In genomic region chr7:100818401-100819064, GRCm38 (mm10) we compare ENCODE assay signal across 9 mouse cellular contexts. TPM values are rescaled to one million over a fixed set of nuclear protein-coding genes. Genes with fewer than 3 reads are reported as not detected.
DNase-seq lines count a peak whose midpoint lies in the region; ATAC-seq and TF ChIP-seq lines count a peak whose summit lies in the region.
"Had no signal": no experiment of that assay in that cellular context is flagged by ENCODE, and none has a peak within 500 bp of the region (broad histone marks: within the 10 kb centered on the region; RNA-seq: fewer than 3 reads in every experiment).

No protein-coding gene starts in this region.

- peak; percentile 71 for TF ChIP-seq CTCF in kidney, postnatal 0 days (IDR thresholded peaks at IDR 0.05; ENCODE audit: low read depth)

- 88% methylated on average over 4 of the region's 4 CpGs for WGBS in kidney, postnatal 0 days
- WGBS in kidney, embryonic 14.5 days = 85% methylated on average over 4 of the region's 4 CpGs

- ATAC-seq in kidney, postnatal 0 days (replicated peaks; ENCODE audit: low FRiP score, low read depth) = no peak
- ATAC-seq in kidney, embryonic 14.5 days (ENCODE audit: low FRiP score, low TSS enrichment) = no peak
- ATAC-seq in erythroid progenitor cell, adult 5-6 weeks (replicated peaks; ENCODE audit: low FRiP score, poor library complexity, severe bottlenecking) = no peak
- no peak for ATAC-seq in megakaryocyte, adult 5-6 weeks (ENCODE audit: poor library complexity, severe bottlenecking)
- ATAC-seq: midbrain, embryonic 13.5 days had no signal

- 0 out of 2 replicates have a peak, but pooled peaks cover 2% of the 10 kb centered on the region for H3K36me3 ChIP-seq in kidney, postnatal 0 days (ENCODE audit: insufficient read depth, low read length)
- H3K36me3 ChIP-seq in kidney, embryonic 14.5 days (ENCODE audit: control insufficient read depth, insufficient read depth, low read length) = peaks cover 8% of the 10 kb centered on the region; the same call in 1 of the 2 replicates
- H3K36me3 ChIP-seq: midbrain, embryonic 13.5 days had no signal

- H3K4me1 ChIP-seq in kidney, postnatal 0 days (replicated peaks; ENCODE audit: insufficient read depth, low read length) = no peaks in the 10 kb centered on the region
- no peaks in the 10 kb centered on the region for H3K4me1 ChIP-seq in kidney, embryonic 14.5 days (ENCODE audit: control insufficient read depth, insufficient read depth, low read length)

- H3K27me3 ChIP-seq in kidney, postnatal 0 days (ENCODE audit: insufficient read depth, low read length) = no peaks in the 10 kb centered on the region
- no peaks in the 10 kb centered on the region for H3K27me3 ChIP-seq in kidney, embryonic 14.5 days (ENCODE audit: control insufficient read depth, insufficient read depth, low read length)
- H3K27me3 ChIP-seq: midbrain, embryonic 13.5 days had no signal

- H3K4me2 ChIP-seq in kidney, postnatal 0 days (ENCODE audit: low read length) = no peak overlapping the region
- no peak overlapping the region for H3K4me2 ChIP-seq in kidney, embryonic 14.5 days (replicated peaks; ENCODE audit: low read depth, low read length)
- H3K4me2 ChIP-seq: midbrain, embryonic 13.5 days had no signal

- no peak overlapping the region for H3K27ac ChIP-seq in kidney, postnatal 0 days
- H3K27ac ChIP-seq in kidney, embryonic 14.5 days (ENCODE audit: low read depth, low read length) = no peak overlapping the region
- H3K27ac ChIP-seq: midbrain, embryonic 13.5 days had no signal

- H3K9me3 ChIP-seq in kidney, postnatal 0 days (replicated peaks; ENCODE audit: low read length) = no peaks in the 10 kb centered on the region
- no peaks in the 10 kb centered on the region for H3K9me3 ChIP-seq in kidney, embryonic 14.5 days (ENCODE audit: control insufficient read depth, low read length)
- H3K9me3 ChIP-seq: midbrain, embryonic 13.5 days had no signal

- peak; percentile 36 for DNase-seq in adrenal gland, postnatal 10 days
- no peak for DNase-seq in adrenal gland, postnatal 4 days (ENCODE audit: low spot score in 2 of 2)
- peak; percentile 50 for DNase-seq in kidney, postnatal 0 days (ENCODE audit: low spot score)
- peak; percentile 14 for DNase-seq in 3T3-L1 (ENCODE audit: low read depth, low spot score)
- DNase-seq in cerebellum, postnatal 25 days = peak; percentile 45 to 68

- no peak overlapping the region for H3K4me3 ChIP-seq in kidney, postnatal 0 days (replicated peaks; ENCODE audit: low read depth, low read length)
- H3K4me3 ChIP-seq in kidney, embryonic 14.5 days (ENCODE audit: low read length) = no peak overlapping the region
- H3K4me3 ChIP-seq: midbrain, embryonic 13.5 days had no signal

- H3K9ac ChIP-seq in kidney, postnatal 0 days (ENCODE audit: low read depth, low read length) = no peak overlapping the region
- no peak overlapping the region for H3K9ac ChIP-seq in kidney, embryonic 14.5 days (ENCODE audit: low read depth, low read length)
- H3K9ac ChIP-seq: midbrain, embryonic 13.5 days had no signal

RNA-seq across cellular contexts. Expression of gene Relt, which starts 44.7 kb away (rescaled TPM):
- 1 to 10 TPM; 2.8 to 6.7 TPM for total RNA-seq in adrenal gland, postnatal 10 days (2021)
- total RNA-seq in adrenal gland, postnatal 4 days (2021) = 1 to 10 TPM; 5.8 to 6.0 TPM
- polyA plus RNA-seq in kidney, postnatal 0 days (2015; fragmentation: Nextera tagmentation; extraction: Ambion mirVana) = 2.1 and 2.3 TPM in 2 replicates
- polyA plus RNA-seq in kidney, embryonic 14.5 days (2014; fragmentation: Nextera tagmentation; extraction: Ambion mirVana) = 2.8 and 3.1 TPM in 2 replicates
- 71.7 and 73.8 TPM in 2 replicates for total RNA-seq in erythroid progenitor cell, adult 5-6 weeks (2015; ENCODE audit: low replicate concordance)
- total RNA-seq in erythroid progenitor cell, adult 5-6 weeks (2017; ENCODE audit: low replicate concordance) = 37.1 and 40.8 TPM in 2 replicates
- 23.9 and 27.2 TPM in 2 replicates for total RNA-seq in megakaryocyte, adult 5-6 weeks (2015)
- 45.0 and 58.3 TPM in 2 replicates for total RNA-seq in megakaryocyte, adult 5-6 weeks (2017)

Comparison
In these comparisons a context has a peak if more than half of its experiments do, and no peak if none do; other contexts are left out.
1. DNase-seq: peak in adrenal gland, postnatal 10 days (single experiment), kidney, postnatal 0 days (single experiment), 3T3-L1 (single experiment) and cerebellum, postnatal 25 days (2 of 2); none in adrenal gland, postnatal 4 days (0 of 2).